Mouse (Mus musculus) thymus, adult 2 months (tissue): Measurements from ENCODE around the gene Cenpb. TPM values are rescaled to one million over a fixed set of nuclear protein-coding genes. Genes with fewer than 3 reads are reported as not detected.
A peak's percentile ranks its signal among the peaks of the same experiment; 100 is the strongest.

ENCODE experiments used
- DNase-seq: peaks from one replicate; pipeline ENCODE4 v3.0.0; 2021
- H3K27ac ChIP-seq: fragments of 200-500 bp; 2 replicates; pipeline ENCODE4 v1.5.1; 2012; ENCODE audit warnings: low read length, control low read depth; ENCODE audit not compliant: control insufficient read depth, insufficient read depth
- H3K27me3 ChIP-seq: fragments of 200-500 bp; 2 replicates; pipeline ENCODE4 v1.6.1; 2012; ENCODE audit warnings: mild to moderate bottlenecking, low read length, moderate library complexity, mixed read lengths; ENCODE audit not compliant: control insufficient read depth, insufficient read depth
- H3K36me3 ChIP-seq: fragments of 200-500 bp; 2 replicates; pipeline ENCODE4 v1.6.1; 2012; ENCODE audit warnings: mild to moderate bottlenecking, low read length, moderate library complexity; ENCODE audit not compliant: control insufficient read depth, insufficient read depth
- H3K4me1 ChIP-seq: fragments of 200-500 bp; replicated peaks from 2 replicates; pipeline ENCODE4 v1.6.1; 2012; ENCODE audit warnings: low read length; ENCODE audit not compliant: control insufficient read depth, insufficient read depth
- H3K4me3 ChIP-seq: fragments of 200-500 bp; 2 replicates; pipeline ENCODE4 v1.5.1; 2012; ENCODE audit warnings: mild to moderate bottlenecking, low read length, control low read depth, moderate library complexity; ENCODE audit not compliant: control insufficient read depth, insufficient read depth
- CTCF ChIP-seq: fragments of 200-500 bp; IDR thresholded peaks from 2 replicates; pipeline ENCODE4 v1.5.1; 2012; ENCODE audit warnings: mild to moderate bottlenecking, control low read depth, low read length, moderate library complexity, borderline replicate concordance; ENCODE audit not compliant: control insufficient read depth, poor library complexity, insufficient read depth; ENCODE audit errors: extremely low read depth
- POLR2A ChIP-seq: fragments of 200-500 bp; IDR thresholded peaks from 2 replicates; pipeline ENCODE4 v1.6.1; 2012; ENCODE audit warnings: mild to moderate bottlenecking, low read length, control low read depth, moderate library complexity; ENCODE audit not compliant: control insufficient read depth, poor library complexity, insufficient read depth; ENCODE audit errors: extremely low read depth
- WGBS: fragments of 180-500 bp; shearing (Covaris S2); methylation state at CpG from one replicate; pipeline ENCODE4 v1.1.7; 2018; 5-methylcytosine and 5-hydroxymethylcytosine counted together
- polyA plus RNA-seq: library from polyadenylated mRNA; depleted of rRNA; stranded (reverse); fragments of >200 nt; gene quantifications from 2 replicates; pipeline ENCODE4 v1.2.3, GENCODE M21; 2012

Cenpb gene
- polyA plus RNA-seq, 1 experiment: 45.6 TPM

DNA sequence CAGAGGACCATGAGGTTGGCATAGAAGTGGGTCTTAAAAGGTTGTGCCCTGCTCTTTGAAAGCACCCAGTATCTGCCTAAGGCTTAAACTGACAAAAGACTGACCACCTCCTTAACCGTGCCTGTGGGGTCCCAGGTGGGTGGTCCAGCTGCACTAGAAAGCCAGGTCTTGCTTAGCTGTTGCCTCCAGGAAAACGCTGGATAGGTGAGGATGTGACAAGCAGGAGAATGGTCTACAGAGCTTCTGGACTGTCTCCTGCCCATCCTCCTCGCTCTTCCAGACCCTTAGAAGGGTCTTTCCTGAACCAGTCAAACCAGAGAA is 7.7 kb upstream of the Cenpb start:
- no peak for TF ChIP-seq POLR2A
- no peak for TF ChIP-seq CTCF
- DNase-seq: no peak
- peaks cover 5% of the 10 kb centered on the region; the same call in 1 of the 2 replicates for H3K36me3 ChIP-seq
- peak overlapping the region; percentile 73 for H3K4me3 ChIP-seq
- H3K27ac ChIP-seq: no peak overlapping the region
- peaks cover 37% of the 10 kb centered on the region for H3K4me1 ChIP-seq
- 59% methylated on average over 3 of the region's 3 CpGs for WGBS
- H3K27me3 ChIP-seq: no peaks in the 10 kb centered on the region

DNA sequence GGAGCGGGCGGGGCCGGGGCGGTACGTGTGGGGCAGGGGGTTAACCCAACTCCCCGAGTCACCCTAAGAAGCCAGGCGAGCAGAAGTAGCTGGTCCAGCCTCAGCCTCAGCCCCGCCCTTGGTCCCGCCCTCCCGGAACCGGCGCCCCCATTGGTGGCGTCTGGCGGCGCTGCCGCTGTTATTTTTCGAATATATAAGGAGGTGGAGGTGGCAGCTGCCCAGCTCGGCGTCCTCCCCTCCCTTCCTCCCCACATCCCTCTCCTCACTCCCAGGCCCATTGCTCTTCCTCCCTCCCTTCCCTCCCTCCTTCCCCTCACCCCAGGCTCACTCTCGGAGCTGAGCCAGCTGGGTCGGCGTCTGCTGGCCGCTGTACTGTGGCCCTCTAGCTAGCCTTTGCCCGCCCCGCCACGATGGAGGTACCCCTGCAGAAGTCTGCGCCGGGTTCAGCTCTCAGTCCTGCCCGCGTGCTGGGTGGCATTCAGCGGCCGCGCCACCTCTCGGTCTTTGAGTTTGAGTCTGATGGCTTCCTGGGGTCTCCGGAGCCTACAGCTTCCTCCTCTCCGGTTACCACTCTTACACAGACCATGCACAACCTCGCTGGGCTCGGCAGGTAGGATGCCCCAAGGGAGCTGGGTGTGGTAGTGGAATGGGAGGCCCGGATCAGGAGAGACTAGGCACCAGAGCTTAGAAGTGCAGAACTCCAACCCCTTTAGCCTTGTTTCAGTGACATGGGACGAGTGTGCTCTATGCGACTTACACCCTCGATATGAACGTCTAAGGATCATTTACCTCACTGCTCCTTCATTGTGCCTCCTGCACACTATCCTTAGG is 7.1 kb upstream of the Cenpb start, which contains the start of the genes Cdc25b and Spef1:
Cdc25b (plus strand) TSS at position 179 of the 831 bp plus-strand sequence.
Spef1 (minus strand) TSS at position 512 of the 831 bp plus-strand sequence.
- WGBS: 2% methylated on average over 43 of the region's 43 CpGs
- TF ChIP-seq CTCF: no peak
- TF ChIP-seq POLR2A: no peak
- Histone ChIP-seq H3K4me3 (peak within 1 kb of the TSS; percentile 73), H3K27me3 (no peaks in the 10 kb centered on the region), H3K36me3 (no peaks in the 10 kb centered on the region), H3K27ac (peak within 1 kb of the TSS; percentile 29; the same call in 1 of the 2 replicates), H3K4me1 (peaks cover 37% of the 10 kb centered on the region)
- peak; percentile 85 for DNase-seq

DNA sequence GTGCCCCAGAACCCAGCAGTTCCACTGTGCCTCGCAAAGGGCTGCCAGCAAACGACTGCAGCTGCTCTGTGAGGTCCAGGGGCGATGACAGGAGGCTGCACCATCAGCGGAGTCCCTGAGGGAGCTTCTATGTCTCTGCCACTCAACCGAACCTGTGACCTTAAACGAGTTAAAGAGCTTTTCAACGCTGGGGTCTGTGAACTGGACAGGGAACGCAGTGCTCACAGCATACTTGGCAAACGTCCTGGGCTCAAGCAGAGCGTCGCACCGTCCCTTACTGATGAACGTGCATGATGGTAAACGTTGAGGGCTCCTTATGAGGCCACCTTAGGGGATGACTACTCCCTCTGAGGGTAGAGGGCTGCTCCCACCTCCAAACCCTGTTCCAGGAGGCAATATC is 6.5 kb upstream of the Cenpb start:
- WGBS: 3% methylated on average over 14 of the region's 14 CpGs
- DNase-seq: no peak
- peak overlapping the region; percentile 29; the same call in 1 of the 2 replicates for H3K27ac ChIP-seq
- TF ChIP-seq POLR2A (no peak), CTCF (no peak)
- no peaks in the 10 kb centered on the region for H3K27me3 ChIP-seq
- no peaks in the 10 kb centered on the region for H3K36me3 ChIP-seq
- peaks cover 36% of the 10 kb centered on the region for H3K4me1 ChIP-seq
- H3K4me3 ChIP-seq: peak overlapping the region; percentile 73

DNA sequence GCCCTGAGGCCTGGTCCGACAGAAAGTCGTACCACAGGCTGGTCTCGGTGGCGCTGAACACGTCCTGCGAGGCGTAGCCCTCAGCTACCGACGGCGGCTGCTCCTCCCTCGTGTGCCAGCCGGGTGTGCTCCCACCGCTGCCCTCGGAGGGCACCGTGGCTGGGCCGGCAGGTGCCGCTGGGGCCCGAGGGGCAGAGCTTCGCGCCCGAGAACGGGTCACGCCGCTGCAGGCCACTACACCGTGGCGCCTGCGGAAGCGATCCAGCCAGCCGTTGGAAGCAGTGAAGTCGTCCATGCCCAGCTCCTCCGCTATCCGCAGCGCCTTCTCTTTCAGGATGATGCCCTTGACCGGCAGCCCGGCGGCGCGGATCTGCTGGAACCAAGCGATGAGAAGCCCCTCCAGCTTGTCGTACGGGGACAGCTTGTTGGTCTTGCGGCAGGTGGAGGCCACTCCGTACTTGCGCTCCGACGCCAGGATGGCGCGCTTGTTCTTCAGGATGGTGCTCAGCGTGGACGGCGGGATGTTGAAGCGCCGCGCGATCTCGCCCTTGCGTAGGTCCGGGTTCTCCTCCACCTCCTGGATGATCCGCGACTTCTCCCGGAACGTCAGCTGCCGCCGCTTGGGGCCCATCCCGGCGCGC is 501 bp downstream of the Cenpb start:
- under 1% methylated on average over 67 of the region's 67 CpGs for WGBS

DNA sequence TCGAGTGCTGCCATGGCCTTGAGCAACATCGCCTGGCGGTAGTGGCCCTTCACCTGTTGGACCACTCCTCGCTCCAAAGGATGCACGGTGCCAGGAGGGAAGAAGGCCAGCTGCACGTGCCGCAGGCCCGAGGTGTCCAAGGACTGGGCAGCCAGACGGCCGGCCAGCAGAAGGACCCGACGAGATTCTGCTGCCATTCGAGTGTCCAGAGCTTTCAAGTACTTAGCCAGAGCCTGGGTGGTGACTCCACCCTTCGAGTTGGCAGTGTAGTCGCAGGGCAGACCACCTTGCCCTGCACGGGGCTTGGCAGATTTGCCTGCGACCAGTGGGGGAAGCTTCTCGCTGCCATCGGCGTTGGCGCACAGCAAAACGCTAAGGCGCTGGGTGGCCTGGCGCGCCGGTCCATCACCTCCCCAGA is 1.0 kb downstream of the Cenpb start:
- peak overlapping the region; percentile 79 for H3K4me3 ChIP-seq
- DNase-seq: no peak
- WGBS: 54% methylated on average over 26 of the region's 26 CpGs
- H3K27ac ChIP-seq: no peak overlapping the region
- H3K4me1 ChIP-seq: peaks cover 20% of the 10 kb centered on the region
- TF ChIP-seq CTCF (no peak; the same call in 1 of the 2 replicates), POLR2A (no peak)
- no peaks in the 10 kb centered on the region for H3K36me3 ChIP-seq
- no peaks in the 10 kb centered on the region for H3K27me3 ChIP-seq

More for the DNA sequence above, 501 bp downstream of the Cenpb start:
- H3K36me3 ChIP-seq: no peaks in the 10 kb centered on the region
- DNase-seq: peak; percentile 39
- TF ChIP-seq CTCF (no peak), POLR2A (no peak)
- no peaks in the 10 kb centered on the region for H3K27me3 ChIP-seq
- peak overlapping the region; percentile 79 for H3K4me3 ChIP-seq
- H3K27ac ChIP-seq: no peak overlapping the region
- peaks cover 20% of the 10 kb centered on the region for H3K4me1 ChIP-seq

DNA sequence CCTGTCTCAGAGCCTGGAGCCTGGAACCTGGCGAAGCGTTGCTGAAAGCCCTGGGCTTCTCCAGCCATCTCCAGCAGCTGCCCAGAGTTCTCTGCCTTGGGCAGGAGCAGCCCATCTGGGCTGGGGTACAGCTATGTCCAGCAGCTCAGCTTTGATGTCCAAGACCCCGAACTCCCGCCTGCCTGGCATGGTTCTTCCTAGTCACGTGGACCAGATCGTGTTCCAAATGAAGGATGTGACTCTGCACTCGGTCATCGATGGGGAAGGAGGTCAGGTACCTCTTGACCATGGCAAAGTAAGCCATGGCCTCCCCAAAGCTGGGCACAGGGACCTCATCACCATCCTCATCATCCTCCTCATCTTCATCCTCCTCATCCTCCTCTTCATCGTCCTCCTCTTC is 1.9 kb downstream of the Cenpb start:
- DNase-seq: no peak
- H3K27me3 ChIP-seq: no peaks in the 10 kb centered on the region
- 97% methylated on average over 9 of the region's 9 CpGs for WGBS
- H3K27ac ChIP-seq: no peak overlapping the region
- no peaks in the 10 kb centered on the region for H3K36me3 ChIP-seq
- H3K4me3 ChIP-seq: no peak overlapping the region
- H3K4me1 ChIP-seq: peaks cover 20% of the 10 kb centered on the region
- TF ChIP-seq CTCF (no peak), POLR2A (no peak)

DNA sequence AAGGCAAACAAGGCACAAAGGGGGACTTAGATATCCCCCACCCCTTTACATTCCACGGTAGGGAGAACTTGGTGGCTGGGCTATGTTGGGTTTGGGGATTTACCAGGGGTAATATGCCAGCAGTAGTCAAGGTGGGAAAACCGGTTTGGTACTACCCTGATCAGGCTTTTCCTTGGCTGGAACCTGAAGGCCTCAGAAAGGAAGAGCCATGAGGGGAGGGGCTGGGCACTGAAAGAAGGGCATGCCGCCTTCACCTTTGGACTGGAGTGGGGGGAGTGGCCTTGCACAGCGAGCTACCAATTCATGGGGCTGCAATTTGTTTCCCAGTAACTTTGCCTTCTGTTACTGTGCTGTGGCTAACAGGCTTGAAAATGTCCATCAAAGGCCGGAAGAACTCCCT is 3.4 kb downstream of the Cenpb start:
- peaks cover 20% of the 10 kb centered on the region for H3K4me1 ChIP-seq
- H3K27ac ChIP-seq: no peak overlapping the region
- no peaks in the 10 kb centered on the region; the same call in 1 of the 2 replicates for H3K27me3 ChIP-seq
- WGBS: 95% methylated on average over 5 of the region's 5 CpGs
- H3K4me3 ChIP-seq: no peak overlapping the region
- no peaks in the 10 kb centered on the region for H3K36me3 ChIP-seq
- no peak for DNase-seq
- no peak for TF ChIP-seq POLR2A
- TF ChIP-seq CTCF: no peak
